Mouse (Mus musculus) cerebellum, adult 2 months (tissue): ENCODE data around the gene Hsd17b1.

Experiments used
- CTCF ChIP-seq: fragments of 200-500 bp; IDR thresholded peaks from 2 replicates; pipeline ENCODE4 v1.5.1; 2011; ENCODE audit warnings: low read depth, mild to moderate bottlenecking, control low read depth, low read length, moderate library complexity, borderline replicate concordance; ENCODE audit not compliant: insufficient read depth
- POLR2A ChIP-seq: fragments of 200-500 bp; IDR thresholded peaks from 2 replicates; pipeline ENCODE4 v1.6.1; 2011; ENCODE audit warnings: low read length, control low read depth, borderline replicate concordance; ENCODE audit not compliant: insufficient read depth

DNA sequence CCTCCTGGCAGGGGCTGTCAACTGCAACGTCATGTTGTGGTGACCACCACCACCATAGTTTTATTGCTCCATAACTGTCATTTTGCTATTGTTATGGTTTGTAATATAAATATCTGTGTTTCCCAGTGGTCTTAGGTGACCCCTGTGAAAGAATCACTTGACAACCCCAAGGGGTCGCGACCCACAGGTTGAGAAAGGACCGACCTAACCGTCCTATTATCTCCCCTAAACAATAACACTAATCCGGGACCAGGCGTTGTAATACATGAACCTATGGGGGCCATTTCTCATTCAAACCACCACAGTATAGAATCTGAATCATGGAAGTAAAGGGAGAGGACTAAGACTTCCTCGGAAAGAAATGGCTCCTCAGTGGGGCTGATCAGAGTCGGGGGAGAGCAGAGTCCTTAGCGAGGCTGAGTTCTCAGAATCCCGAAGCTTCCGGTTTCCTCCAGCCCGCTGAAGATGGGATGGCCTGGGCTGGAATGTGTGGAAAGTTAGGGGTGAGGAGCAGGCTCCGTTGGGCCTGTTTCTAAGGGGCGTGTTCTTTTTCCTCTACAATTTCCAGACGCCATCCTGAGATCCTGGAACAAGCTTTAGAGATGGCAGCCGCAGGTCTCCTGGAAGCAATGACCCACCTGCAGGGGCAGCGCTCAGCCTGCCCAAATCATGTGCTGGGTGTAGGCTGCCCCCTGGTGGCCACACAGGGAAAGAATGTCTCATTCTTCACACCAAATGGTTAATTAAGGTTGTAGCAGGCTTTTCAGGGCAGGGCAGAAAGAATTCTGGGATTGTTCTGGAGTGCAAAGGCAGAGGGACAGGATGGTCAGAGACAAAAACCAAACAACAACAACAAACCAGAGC lies 11.4 kb upstream of the Hsd17b1 start:
- no peak for TF ChIP-seq POLR2A
- peak; percentile 90 for TF ChIP-seq CTCF
